Mouse (Mus musculus) lung, postnatal 10 days (tissue): Measurements from ENCODE around the gene Fbln1.
A peak's percentile ranks its signal among the peaks of the same experiment; 100 is the strongest.

ENCODE experiments used
- DNase-seq: peaks from one replicate; pipeline ENCODE4 v3.0.0; 2021

The Fbln1 gene

DNA sequence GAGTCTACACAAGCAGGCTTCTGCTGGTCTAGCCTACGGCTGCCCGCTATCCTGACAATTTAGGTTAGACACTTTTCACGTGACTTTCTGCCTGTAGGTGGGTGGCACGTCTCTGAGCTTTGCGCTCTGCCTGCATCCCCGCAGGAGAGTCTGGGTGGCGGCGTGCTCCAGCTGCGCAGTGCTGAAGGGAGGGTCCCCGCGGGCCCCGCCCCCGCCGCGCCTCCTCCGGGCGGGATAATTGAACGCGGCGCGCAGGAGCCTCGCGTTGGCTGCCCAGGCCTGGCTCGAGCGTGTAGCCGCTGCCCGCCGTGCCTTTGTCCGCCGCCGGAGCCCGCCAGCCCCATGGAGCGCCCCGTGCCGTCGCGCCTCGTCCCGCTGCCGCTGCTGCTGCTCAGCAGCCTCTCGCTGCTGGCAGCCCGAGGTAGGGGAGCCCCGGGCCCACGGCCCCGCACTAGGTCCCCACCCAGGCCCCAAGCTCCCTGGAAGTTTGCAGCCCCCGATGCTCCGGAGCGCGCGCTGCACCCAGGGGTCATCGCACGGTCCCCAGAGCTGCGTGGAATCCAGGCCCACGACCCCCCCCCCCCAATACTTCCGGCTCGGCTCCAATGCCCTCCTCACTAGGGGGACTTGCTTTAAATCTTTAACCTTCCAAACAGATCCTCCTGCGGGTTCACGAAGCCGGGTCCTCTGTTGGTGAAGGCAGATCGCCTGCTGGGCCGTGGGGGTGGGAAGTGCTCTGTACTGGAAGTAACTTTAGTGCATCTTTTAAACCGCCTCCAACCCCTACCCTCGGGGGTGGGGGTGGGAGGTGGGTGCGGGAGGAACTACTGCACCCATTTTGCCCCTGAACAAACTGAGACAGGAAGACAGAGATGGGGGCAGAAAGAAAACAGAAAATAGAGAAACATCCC lies at the start of gene Fbln1:
Gene Fbln1 (plus strand): TSS at position 158 of the 911 bp plus-strand sequence.
- peak; percentile 85 for DNase-seq

DNA sequence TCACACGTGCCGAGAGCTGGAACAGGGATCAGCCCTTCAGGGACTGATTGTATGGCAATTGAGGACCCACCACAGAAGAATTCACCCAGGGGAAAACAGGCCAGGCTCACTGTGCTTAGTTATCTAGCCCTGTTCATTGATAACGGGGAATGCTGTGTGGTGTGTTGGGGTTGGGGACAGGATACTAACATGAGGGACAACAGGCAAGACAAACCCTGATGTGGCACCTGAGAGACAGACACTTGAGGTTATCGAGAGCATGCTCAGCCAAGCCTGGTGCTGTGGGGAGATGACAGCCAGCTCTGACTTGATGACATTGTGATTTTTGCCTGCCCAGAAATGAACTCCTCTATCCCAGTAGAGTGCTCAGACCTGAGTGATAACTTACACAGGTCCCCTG lies 49.6 kb upstream of the Fbln1 start:
- DNase-seq, result no peak

GRCm38 (mm10) chr15:85161416-85161815 lies 44.3 kb upstream of the Fbln1 start:
- DNase-seq, result no peak

DNA sequence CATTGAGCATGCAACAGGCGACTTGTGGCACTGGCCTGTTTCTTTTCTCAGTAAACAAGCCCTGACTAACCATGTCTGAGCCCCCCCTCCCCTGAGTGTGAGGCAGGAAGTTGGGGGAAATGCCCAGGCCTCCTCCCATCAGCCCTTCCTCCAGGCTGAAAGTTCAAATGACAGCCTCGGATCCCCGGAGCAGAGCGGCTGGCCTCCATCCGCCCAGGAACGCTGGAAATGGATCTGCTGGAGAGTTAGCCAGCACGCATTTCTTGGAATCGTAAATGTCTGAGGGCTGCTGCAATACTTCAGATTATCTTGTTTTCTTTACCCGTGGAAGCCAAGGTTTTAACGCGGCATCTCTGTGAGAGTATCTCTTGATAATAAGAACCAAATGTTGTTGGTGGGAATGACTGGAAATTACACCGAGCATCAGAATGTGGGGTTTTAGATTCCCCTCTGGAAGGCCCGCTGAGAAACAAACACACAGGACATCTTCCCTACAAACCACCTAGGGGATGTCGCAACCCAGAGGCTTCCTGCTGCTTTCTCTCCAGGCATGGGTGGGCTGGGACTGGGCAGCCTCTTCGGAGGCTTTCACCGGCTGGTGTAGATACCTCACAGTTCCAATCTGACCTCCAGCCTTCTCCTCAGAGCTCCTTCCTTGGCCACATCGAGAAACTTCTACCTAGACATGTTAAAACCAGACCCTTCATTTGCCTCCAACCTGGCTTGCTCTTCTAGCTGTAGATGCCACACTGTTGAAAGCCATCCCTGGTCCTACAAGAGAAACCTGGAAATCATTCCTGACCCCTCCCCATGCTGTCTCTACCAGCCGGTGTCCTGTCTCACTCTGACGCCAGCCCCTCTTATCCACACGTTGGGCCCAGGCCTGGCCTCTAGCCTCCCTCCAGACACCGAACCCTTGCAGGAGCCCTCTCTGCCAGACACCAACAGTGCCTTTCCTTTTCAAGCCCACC lies 42.8 kb upstream of the Fbln1 start:
- DNase-seq, result peak; percentile 75

GRCm38 (mm10) chr15:85166433-85166933 lies 39.3 kb upstream of the Fbln1 start:
- peak; percentile 29 for DNase-seq

- DNase-seq, result no peak
Measured at GRCm38 (mm10) chr15:85167086-85167679, 38.6 kb upstream of the Fbln1 start.

DNA sequence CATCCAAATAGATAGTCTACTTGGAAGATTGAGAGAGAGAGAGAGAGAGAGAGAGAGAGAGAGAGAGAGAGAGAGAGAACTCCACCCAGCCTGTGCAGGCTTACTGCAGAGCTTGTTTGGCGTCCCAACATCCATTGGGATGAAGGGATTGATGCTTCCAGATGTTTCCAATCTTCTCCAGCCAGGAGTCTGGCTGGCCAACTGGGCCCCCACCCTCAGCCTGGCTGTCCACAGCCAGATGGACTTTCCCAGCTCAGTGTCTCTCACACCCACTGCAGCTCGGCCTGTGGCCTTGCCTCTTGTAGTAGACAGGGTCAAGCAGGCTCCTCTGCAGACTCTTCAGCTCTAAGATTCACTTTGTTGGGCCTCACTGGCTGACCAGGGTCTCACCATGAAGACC lies 33.7 kb upstream of the Fbln1 start:
- peak; percentile 77 for DNase-seq

GRCm38 (mm10) chr15:85173425-85173824 lies 32.3 kb upstream of the Fbln1 start:
- DNase-seq, result no peak

DNA sequence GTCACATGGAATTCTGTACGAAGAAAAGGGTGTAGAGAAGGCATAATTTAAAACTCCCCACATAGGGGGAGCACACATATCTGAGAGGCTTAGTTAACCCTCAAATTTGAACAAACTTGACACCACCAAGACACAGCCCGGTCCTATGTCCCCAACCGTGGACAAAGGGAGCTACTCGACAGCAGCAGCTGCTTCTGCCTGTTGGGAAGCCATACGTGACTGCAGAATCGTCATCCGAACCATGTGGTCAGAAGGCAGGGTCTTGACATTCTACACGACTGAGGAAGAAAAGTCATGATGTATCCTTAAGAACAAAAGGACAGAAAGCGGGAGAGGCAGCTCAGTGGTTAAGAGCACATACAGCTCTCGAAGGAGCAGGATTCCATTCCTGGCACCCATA lies 31.7 kb upstream of the Fbln1 start:
- no peak for DNase-seq

- DNase-seq, result peak; percentile 34
Measured at GRCm38 (mm10) chr15:85177576-85177975, 28.2 kb upstream of the Fbln1 start.

DNA sequence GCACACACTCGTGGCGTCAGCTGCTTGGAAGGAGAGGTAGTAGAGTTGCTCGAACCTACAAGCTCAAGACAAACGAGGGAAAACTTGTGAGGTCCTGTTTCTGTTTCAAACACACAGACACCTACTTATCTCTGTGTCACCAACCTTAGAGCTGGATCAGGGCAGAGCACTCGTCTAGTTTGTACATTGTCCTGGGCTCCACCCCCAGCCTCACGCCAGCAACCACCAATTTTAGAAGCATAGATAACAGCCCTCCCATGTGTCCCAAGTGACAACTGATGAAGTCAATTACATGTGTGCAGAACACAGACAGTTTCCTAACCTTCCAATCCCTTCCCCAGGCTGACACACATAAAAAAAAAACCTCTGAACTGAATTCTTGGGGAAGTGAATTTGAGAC lies 27.6 kb upstream of the Fbln1 start:
- DNase-seq, result no peak

DNA sequence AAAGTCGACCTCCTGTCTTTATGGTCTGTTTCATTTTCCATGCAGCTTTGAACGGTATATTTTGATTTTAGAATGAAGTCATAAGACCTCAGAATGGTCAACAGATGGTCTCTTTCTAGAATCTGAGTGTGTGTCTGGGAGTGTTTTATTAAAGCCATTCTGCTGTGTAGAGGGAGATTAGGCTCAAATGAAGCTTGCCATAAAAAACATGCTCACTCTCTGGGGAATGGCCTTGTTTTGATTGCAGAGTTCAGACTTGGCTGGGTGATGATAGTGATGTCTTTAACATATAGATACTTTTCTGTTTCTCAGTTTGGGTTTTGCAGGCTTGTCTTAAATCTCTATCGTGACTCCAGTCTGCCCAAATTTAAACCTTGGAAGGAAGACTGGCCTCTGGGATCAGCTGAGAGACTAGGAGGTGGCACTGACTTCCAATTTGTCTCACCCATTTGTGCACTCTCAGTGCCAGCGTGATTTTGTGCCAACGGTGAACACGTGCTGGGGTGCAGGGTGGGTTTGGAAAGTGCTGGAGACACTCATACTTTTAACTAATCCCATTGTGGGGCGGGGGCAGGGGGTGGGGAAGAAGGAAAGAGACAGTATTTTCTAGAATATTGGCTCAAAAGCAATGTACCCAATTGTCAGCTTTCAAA lies 26.1 kb upstream of the Fbln1 start:
- no peak for DNase-seq

- DNase-seq, result no peak
Measured at GRCm38 (mm10) chr15:85180368-85180767, 25.4 kb upstream of the Fbln1 start.

GRCm38 (mm10) chr15:85182063-85182462 lies 23.7 kb upstream of the Fbln1 start:
- DNase-seq, result no peak

DNA sequence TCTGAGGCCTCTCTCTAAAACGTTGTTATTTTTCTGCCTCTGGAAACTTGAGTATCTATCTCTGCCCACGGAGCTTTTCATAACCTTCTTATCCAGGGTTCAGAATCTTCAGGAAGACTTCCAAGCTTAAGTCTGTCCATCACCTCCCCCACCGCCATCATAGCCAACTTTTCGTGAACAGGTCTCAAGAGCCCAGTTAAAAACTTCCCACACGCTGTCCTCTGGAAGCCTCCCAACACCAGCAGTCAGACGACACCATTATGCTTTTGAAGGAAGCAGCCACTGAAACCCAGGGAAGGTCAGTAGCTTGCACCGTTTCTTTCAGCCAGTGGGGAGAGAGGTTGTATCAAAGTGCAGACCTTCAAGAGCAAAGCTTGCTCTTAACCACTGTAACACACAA lies 18.8 kb upstream of the Fbln1 start:
- no peak for DNase-seq

GRCm38 (mm10) chr15:85188167-85188778 lies 17.5 kb upstream of the Fbln1 start:
- no peak for DNase-seq

- DNase-seq, result peak; percentile 82
Measured at GRCm38 (mm10) chr15:85200446-85201289, 5.1 kb upstream of the Fbln1 start.

DNA sequence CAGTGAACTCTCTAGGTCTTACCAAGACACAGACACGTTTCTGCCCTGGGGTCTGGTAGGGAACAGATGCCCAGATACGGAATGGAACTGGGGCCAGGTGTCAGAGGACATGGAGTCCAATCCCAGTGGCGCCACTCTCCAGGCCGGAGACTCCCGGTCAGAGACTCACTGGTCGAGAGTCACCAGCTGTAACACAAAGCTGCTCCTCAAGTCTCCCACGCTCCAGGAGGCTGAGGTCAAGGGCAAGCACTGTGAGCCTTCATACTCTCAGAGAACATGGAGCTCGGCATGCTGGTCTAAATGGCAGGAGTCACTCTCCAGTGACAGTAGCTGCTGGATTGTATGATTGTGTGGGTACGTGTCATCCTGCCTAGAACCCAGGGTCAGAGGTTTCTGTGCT lies 3.5 kb upstream of the Fbln1 start:
- DNase-seq, result peak; percentile 62

DNA sequence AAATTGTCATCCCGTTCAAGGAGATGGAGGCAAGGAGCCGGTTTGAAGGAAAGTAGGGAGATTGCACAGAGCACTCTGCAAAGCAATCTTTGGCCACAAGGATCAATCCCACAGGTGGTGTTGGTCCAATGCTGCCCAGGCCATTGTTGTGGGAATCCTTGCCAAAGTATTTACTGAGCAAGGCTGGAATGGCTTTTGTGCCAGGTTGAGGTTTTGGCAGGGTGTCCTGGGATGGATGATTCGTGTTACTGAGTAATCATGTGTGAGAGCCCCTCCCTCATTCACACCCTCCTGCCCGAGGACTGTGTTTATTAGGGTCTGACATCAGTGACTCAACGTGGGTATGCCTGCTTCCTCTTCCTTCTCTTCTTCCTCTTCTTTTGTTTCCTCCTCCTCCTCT lies 3.0 kb upstream of the Fbln1 start:
- DNase-seq, result peak; percentile 61

GRCm38 (mm10) chr15:85204383-85204782 lies 1.4 kb upstream of the Fbln1 start:
- no peak for DNase-seq

DNA sequence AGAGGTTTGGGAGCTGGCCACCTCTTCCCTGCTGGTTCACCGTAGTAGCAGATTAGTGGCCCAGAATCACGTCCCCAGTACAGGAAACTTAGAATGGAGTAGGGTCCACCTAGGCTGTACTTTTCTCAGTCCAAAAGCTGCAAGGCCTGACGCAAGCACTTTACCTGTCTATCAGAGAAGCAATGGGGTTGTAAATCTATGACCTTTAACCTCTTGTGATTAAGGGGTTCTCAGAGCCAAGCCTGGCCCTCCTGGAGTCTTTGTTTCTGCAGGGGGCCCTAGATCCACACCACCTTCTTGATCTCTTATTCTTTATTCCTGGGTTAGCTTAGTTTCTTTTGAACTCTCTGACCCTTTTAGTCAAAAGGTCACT lies 940 bp downstream of the Fbln1 start:
- DNase-seq, result no peak
